Mouse (Mus musculus) CH12.LX (cell line): ENCODE results near the gene Pde6d.

Experiments
- ELF1 ChIP-seq: IDR thresholded peaks from 2 replicates; pipeline ENCODE4 v1.6.1; 2014; ENCODE audit warnings: low read depth, mild to moderate bottlenecking, inconsistent platforms, low read length, improper control_type of control experiment
- ETS1 ChIP-seq: conservative IDR thresholded peaks from 2 replicates; pipeline ENCODE4 v1.6.1; 2012; ENCODE audit warnings: low read depth, mild to moderate bottlenecking, inconsistent platforms, low read length, improper control_type of control experiment, moderate library complexity
- HCFC1 ChIP-seq: IDR thresholded peaks from 2 replicates; pipeline ENCODE4 v1.6.1; 2012; ENCODE audit warnings: low read depth, mild to moderate bottlenecking, inconsistent platforms, low read length, improper control_type of control experiment
- IRF4 ChIP-seq: IDR thresholded peaks from 2 replicates; pipeline ENCODE4 v1.6.1; 2014; ENCODE audit warnings: low read depth, mild to moderate bottlenecking, inconsistent platforms, low read length, improper control_type of control experiment
- MYC ChIP-seq: IDR thresholded peaks from 2 replicates; pipeline ENCODE4 v1.6.1; 2011; ENCODE audit warnings: low read depth, mild to moderate bottlenecking, improper control_type of control experiment, low read length
- POLR2A ChIP-seq: IDR thresholded peaks from 2 replicates; pipeline ENCODE4 v1.6.1; 2011; ENCODE audit warnings: low read depth, mild to moderate bottlenecking, improper control_type of control experiment, low read length
- RAD21 ChIP-seq: IDR thresholded peaks from 2 replicates; pipeline ENCODE4 v1.6.1; 2011; ENCODE audit warnings: low read depth, mild to moderate bottlenecking, low read length, improper control_type of control experiment, moderate library complexity
- SIN3A ChIP-seq: IDR thresholded peaks from 2 replicates; pipeline ENCODE4 v1.6.1; 2012; ENCODE audit warnings: low read length, improper control_type of control experiment, inconsistent platforms
- ZKSCAN1 ChIP-seq: IDR thresholded peaks from 2 replicates; pipeline ENCODE4 v1.6.1; 2012; ENCODE audit warnings: low read depth, inconsistent platforms, low read length, improper control_type of control experiment, borderline replicate concordance

DNA sequence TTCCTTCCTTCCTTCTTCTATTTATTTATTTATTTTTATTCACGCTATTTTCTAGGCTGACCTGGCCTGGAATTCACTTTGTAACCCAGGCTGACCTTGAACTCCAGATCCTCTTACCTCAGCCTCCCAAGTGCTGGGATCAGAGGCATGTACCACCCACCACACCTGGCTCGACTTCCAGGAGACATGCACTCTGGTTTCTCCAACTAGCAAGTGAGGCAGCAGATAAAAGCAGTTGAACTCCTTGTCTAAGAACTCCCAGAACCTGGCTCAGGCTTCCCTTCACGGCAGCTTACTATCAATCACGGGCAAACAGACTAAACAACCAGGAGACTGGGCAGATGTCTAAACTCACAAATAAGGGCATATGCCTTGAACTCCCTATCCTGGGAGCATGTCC lies 81.7 kb downstream of the Pde6d start:
- TF ChIP-seq RAD21, result no peak
- no peak for TF ChIP-seq POLR2A
- no peak for TF ChIP-seq ZKSCAN1
- TF ChIP-seq ETS1, result no peak
- no peak for TF ChIP-seq IRF4
- TF ChIP-seq ELF1, result no peak
- TF ChIP-seq SIN3A, result no peak
- no peak for TF ChIP-seq MYC
- no peak for TF ChIP-seq HCFC1
